Mouse (Mus musculus) lung, embryonic 16.5 days (tissue): ENCODE measurements around the gene Trnau1ap. TPM values are rescaled to one million over a fixed set of nuclear protein-coding genes. Genes with fewer than 3 reads are reported as not detected.

ENCODE experiments used
- ATAC-seq: fragments of 200-750 bp; cut with Nextera tagmentation; 2 replicates; pipeline ENCODE4 v1.8.0; 2017; ENCODE audit warnings: low read depth, mild to moderate bottlenecking, moderate library complexity
- H3K27ac ChIP-seq: fragments of 300-500 bp; sonication (generic); 2 replicates; pipeline ENCODE4 v1.5.1; 2014; ENCODE audit warnings: mild to moderate bottlenecking, control low read depth, low read length
- H3K27me3 ChIP-seq: fragments of 300-500 bp; sonication (generic); 2 replicates; pipeline ENCODE4 v1.6.1; 2014; ENCODE audit warnings: low read depth, low read length, mixed read lengths; ENCODE audit not compliant: control insufficient read depth, insufficient read depth
- H3K36me3 ChIP-seq: fragments of 300-500 bp; sonication (generic); 2 replicates; pipeline ENCODE4 v1.6.1; 2014; ENCODE audit warnings: low read length; ENCODE audit not compliant: control insufficient read depth, insufficient read depth
- H3K4me1 ChIP-seq: fragments of 300-500 bp; sonication (generic); replicated peaks from 2 replicates; pipeline ENCODE4 v1.6.1; 2014; ENCODE audit warnings: low read length, mixed read lengths; ENCODE audit not compliant: control insufficient read depth, insufficient read depth
- H3K4me2 ChIP-seq: fragments of 300-500 bp; sonication (generic); 2 replicates; pipeline ENCODE4 v1.6.1; 2014; ENCODE audit warnings: low read depth, low read length, control low read depth
- H3K4me3 ChIP-seq: fragments of 300-500 bp; sonication (generic); 2 replicates; pipeline ENCODE4 v1.5.1; 2014; ENCODE audit warnings: mild to moderate bottlenecking, low read length, control low read depth
- H3K9ac ChIP-seq: fragments of 300-500 bp; sonication (generic); 2 replicates; pipeline ENCODE4 v1.6.1; 2014; ENCODE audit warnings: low read length, control low read depth
- H3K9me3 ChIP-seq: fragments of 300-500 bp; sonication (generic); 2 replicates; pipeline ENCODE4 v1.6.1; 2016; ENCODE audit warnings: low read length; ENCODE audit not compliant: control insufficient read depth
- WGBS: fragments of 180-500 bp; shearing (Covaris S2); extraction: QIAGEN DNeasy Blood & Tissue Kit; methylation state at CpG from one replicate; pipeline ENCODE4 v1.1.7; 2014; 5-methylcytosine and 5-hydroxymethylcytosine counted together
- polyA plus RNA-seq: library from polyadenylated mRNA; unstranded; fragments of >200 nt; fragmentation: Nextera tagmentation; extraction: Ambion mirVana; gene quantifications from 2 replicates; pipeline ENCODE4 v1.2.1, GENCODE M21; 2015

Gene Trnau1ap
- polyA plus RNA-seq, 1 experiment from 2014 or later, result 67.0 TPM

DNA sequence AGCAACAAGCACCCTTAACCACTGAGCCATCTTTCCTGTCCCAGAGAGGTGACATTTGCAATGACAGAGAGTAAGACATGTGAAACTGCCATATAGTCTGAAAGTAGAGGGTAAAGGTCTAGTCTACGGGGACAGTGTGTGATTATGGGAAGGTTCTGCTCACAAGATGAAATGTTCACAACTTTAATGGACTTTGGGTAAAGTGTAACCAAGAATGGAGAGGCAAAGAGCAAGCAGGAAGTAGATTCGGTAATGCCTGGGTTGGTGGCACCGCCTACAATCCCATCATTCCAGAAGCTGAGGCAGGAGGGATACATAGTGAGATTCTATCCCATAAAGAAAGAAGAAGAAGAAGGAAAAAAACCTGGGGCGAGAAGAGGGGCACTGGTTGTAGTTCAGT is 16.9 kb upstream of the Trnau1ap start:
- H3K27ac ChIP-seq, result no peak overlapping the region
- no peak overlapping the region for H3K4me3 ChIP-seq
- ATAC-seq, result no peak
- no peak overlapping the region for H3K9ac ChIP-seq
- WGBS, result 78% methylated on average over 4 of the region's 4 CpGs
- peaks cover 29% of the 10 kb centered on the region for H3K4me1 ChIP-seq
- peaks cover 9% of the 10 kb centered on the region; the same call in 1 of the 2 replicates for H3K36me3 ChIP-seq
- H3K9me3 ChIP-seq, result no peaks in the 10 kb centered on the region
- H3K4me2 ChIP-seq, result no peak overlapping the region
- H3K27me3 ChIP-seq, result no peaks in the 10 kb centered on the region

DNA sequence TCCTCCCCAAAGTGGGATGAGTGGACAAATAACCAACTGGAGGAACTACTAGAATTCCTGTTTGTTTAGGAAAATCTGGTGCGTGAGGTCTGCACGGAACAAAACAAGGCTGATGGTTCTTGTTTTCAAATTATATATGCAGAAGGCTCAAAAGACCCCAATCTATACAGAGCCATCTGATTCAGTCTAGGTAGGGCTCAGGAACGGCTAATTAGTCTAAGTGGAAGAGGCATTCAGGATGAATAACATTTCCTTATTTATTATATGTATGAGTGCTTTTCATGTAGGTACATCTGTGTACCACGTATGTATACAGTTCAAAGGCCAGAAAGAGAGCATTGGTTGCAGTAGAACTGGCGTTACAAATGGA is 16.5 kb upstream of the Trnau1ap start:
- Histone ChIP-seq H3K9ac (no peak overlapping the region), H3K4me3 (no peak overlapping the region; the same call in 1 of the 2 replicates)
- WGBS, result 37% methylated on average over 5 of the region's 5 CpGs

DNA sequence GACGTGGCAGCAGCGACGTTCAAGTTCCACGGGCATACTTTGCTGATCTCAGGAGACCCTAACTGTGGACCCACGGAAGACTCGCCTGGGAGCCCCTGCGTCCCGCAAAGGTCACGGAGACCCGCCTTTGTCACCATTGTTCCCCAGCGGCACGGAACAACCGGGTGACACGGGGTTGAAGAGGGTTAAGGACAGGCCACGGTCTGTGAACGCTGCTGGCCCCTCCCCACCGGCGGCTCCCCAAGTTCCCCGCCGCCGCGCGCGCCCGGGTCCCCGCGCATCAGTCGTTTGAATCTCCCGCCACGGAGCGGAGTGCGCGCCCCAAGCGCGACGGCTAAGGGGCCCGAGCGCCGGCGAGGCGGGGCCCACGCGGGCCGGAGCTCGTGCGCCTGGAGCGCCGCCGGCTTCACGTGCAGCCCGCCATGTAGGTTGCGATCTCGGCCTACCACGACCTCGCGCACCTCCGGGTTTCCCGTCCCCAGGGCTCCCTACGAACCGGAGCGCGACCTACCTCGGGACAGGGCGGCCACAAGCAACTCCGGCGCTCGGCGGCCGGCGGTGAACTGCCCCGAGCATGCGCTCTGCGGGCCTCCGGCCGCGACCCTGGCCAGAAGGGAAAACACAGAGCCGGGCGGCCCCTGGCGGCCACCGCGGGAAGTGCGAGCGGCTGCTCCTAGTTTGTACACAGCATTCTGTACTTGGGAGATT is 16.0 kb upstream of the Trnau1ap start:
- ATAC-seq, result peak; percentile 93
- peak overlapping the region; percentile 89 for H3K9ac ChIP-seq
- WGBS, result under 1% methylated on average over 68 of the region's 83 CpGs
- peak overlapping the region; percentile 88 for H3K4me3 ChIP-seq
- peaks cover 26% of the 10 kb centered on the region for H3K4me1 ChIP-seq
- H3K27me3 ChIP-seq, result no peaks in the 10 kb centered on the region
- H3K4me2 ChIP-seq, result peak overlapping the region; percentile 89
- no peaks in the 10 kb centered on the region for H3K36me3 ChIP-seq
- no peaks in the 10 kb centered on the region for H3K9me3 ChIP-seq
- peak overlapping the region; percentile 60 for H3K27ac ChIP-seq

More for the DNA sequence above, 16.5 kb upstream of the Trnau1ap start:
- Histone ChIP-seq H3K27me3 (no peaks in the 10 kb centered on the region), H3K4me1 (peaks cover 26% of the 10 kb centered on the region), H3K4me2 (no peak overlapping the region), H3K9me3 (no peaks in the 10 kb centered on the region), H3K36me3 (peaks cover 5% of the 10 kb centered on the region; the same call in 1 of the 2 replicates), H3K27ac (peak overlapping the region; percentile 6; the same call in 1 of the 2 replicates)
- ATAC-seq, result no peak

DNA sequence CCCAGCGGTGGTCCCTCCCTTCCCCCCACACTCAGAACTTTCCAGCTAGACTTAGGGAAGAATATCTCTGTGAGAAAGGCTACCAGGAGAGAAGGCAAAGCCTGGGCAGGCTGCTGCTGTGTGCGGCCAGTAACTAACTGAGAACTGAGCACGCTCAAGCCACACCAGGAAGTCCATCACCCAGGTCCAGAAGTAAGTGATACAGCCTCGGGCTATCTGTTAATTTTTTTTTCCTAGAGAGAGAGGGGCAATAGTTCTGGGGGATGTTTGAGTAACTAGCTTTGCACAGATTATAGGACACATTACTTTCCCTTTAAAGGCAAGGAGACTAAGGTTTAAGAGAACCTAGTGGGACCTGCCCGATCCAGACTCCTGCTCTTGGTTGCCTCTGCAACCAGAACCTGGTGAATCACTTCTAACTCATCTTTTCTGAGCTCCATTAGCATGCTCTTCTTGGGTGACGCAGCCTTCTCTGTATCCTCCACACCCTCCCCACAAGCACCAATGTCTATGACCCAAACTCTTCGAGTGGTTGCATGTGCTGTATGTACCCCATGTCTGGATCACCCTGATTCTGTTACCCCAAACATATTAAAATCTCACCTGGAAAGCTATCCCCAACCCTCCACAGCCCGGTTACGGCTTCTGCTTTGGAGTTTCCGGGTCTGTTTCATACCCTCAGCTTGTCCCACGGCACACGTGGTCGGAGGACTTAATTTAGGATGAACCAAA is 15.2 kb upstream of the Trnau1ap start:
- Histone ChIP-seq H3K4me1 (peaks cover 26% of the 10 kb centered on the region), H3K4me3 (peak overlapping the region; percentile 88), H3K9ac (peak overlapping the region; percentile 89), H3K36me3 (peaks cover 2% of the 10 kb centered on the region; the same call in 1 of the 2 replicates), H3K9me3 (no peaks in the 10 kb centered on the region), H3K27ac (no peak overlapping the region), H3K4me2 (peak overlapping the region; percentile 89), H3K27me3 (no peaks in the 10 kb centered on the region)
- 3% methylated on average over 13 of the region's 13 CpGs for WGBS
- ATAC-seq, result 0 out of 2 replicates have a peak, but pooled peaks have one; percentile 13

DNA sequence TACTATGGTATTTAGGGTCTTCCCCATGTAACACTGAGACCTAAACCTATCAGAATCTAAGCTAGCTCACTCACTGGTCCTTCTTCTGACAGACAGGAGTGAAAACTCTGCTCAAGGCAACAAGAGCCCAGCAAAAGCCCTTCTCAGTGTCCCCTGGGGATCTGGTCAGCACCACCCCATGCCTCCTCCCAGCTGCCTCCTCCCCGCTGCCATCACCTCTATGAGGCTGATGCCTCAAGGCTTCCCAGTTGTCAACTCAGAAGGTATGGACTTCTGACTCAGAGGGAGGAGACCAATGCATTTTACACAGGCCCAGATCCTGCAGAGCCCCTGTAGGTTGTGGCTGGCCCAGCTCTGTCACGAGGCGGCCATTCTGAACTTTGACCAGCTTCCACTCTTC is 12.1 kb upstream of the Trnau1ap start:
- Histone ChIP-seq H3K4me1 (peaks cover 26% of the 10 kb centered on the region), H3K4me3 (no peak overlapping the region), H3K4me2 (no peak overlapping the region), H3K27ac (no peak overlapping the region), H3K36me3 (peaks cover 26% of the 10 kb centered on the region), H3K9ac (no peak overlapping the region), H3K27me3 (no peaks in the 10 kb centered on the region), H3K9me3 (no peaks in the 10 kb centered on the region)
- 90% methylated on average over 3 of the region's 3 CpGs for WGBS
- no peak for ATAC-seq

DNA sequence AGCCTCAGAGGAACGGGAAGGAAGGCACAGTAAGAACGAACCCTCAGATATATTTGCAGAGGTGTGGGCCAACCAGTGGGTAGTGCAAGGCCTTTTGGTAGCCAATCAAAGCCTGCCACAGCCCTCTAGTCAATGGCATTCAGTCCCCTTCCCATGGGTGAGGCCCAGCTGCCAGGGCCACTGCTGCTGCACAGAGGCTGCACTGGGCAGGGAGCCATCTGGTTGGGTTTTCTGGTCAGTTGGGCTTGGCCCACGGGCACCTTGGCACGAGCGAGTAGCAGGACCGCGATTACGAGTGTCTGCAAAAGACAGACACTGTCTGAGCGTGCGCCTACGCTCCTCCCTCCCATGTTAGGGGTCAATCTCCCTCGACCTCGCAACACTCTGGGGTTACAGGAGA is 9.6 kb upstream of the Trnau1ap start:
- H3K27me3 ChIP-seq, result no peaks in the 10 kb centered on the region
- H3K9ac ChIP-seq, result no peak overlapping the region
- H3K27ac ChIP-seq, result no peak overlapping the region
- peaks cover 44% of the 10 kb centered on the region for H3K36me3 ChIP-seq
- no peak overlapping the region for H3K4me2 ChIP-seq
- peaks cover 13% of the 10 kb centered on the region for H3K4me1 ChIP-seq
- WGBS, result 88% methylated on average over 13 of the region's 13 CpGs
- no peaks in the 10 kb centered on the region for H3K9me3 ChIP-seq
- H3K4me3 ChIP-seq, result no peak overlapping the region
- ATAC-seq, result no peak

DNA sequence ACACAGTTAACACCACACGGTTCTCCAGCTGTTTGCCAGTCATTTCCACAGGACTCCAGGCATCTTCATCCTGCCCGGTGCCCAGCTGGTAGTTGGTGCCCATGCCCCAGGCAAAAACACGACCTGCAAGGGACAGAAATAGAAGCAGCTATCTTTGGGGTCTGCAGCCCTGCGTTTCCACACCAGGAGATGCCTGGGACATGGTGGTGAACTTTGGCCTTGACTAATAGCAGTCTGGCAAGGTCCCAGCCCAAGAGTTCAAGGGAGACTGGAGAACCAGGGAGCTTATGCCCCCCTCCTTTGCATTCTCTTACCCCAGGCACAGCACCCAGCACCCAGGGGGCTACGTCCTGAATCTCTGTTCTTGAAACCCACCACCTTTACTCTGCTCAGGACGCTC is 3.5 kb upstream of the Trnau1ap start:
- no peak overlapping the region for H3K9ac ChIP-seq
- H3K36me3 ChIP-seq, result peaks cover 39% of the 10 kb centered on the region

DNA sequence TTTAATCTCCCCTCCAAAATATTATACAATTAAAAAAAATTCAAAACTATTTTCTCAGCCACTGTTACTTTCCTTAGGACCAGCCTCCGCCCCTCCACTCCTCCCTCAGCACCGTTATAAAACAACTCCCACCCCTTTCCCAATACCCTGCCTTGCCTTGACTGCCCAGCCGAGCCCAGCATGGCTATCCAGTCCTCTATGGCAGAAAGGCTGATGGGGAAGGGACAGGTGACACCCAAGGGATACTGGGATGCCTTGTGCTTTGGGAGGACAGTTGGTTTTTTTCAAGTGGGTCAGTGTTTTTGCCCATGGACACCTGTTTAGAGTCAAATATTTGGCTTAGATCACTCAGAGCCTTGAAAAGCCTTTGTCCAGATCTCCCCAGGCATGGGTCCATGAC is 2.6 kb upstream of the Trnau1ap start:
- Histone ChIP-seq H3K9me3 (no peaks in the 10 kb centered on the region), H3K27me3 (no peaks in the 10 kb centered on the region), H3K4me2 (no peak overlapping the region), H3K4me1 (peaks cover 7% of the 10 kb centered on the region), H3K4me3 (no peak overlapping the region), H3K9ac (no peak overlapping the region), H3K36me3 (peaks cover 32% of the 10 kb centered on the region), H3K27ac (no peak overlapping the region)
- WGBS, result 82% methylated on average over 3 of the region's 3 CpGs
- no peak for ATAC-seq

More for the DNA sequence above, 3.5 kb upstream of the Trnau1ap start:
- H3K4me1 ChIP-seq, result peaks cover 7% of the 10 kb centered on the region
- ATAC-seq, result no peak
- no peaks in the 10 kb centered on the region for H3K27me3 ChIP-seq
- H3K4me3 ChIP-seq, result no peak overlapping the region
- H3K27ac ChIP-seq, result no peak overlapping the region
- WGBS, result 85% methylated on average over 6 of the region's 6 CpGs
- H3K9me3 ChIP-seq, result no peaks in the 10 kb centered on the region
- H3K4me2 ChIP-seq, result no peak overlapping the region

DNA sequence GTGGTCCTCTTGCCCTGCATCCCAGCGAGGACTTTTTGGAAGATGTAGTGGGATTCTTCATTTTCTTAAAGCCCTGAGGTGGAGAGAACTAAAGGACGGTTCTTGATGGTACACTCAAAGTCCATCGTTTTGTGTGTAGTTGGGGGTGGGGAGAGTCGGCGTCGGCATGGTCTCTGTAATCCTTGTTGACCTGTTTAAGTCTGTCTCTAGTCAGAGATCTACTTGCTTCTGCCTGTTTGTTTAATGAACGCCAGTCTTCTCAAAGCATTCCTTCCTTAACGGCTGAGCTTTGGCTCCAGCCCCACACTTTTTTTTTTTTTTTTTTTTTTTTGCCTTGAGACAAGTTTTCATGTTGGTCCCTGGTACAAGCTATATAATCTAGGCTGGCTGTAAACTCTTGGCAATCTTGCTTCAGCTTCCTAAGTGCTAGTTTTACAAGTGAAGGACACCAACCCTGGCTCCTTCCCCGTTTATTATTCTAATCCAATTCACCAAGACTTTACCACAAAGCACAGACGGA is 557 bp upstream of the Trnau1ap start:
- peak overlapping the region; percentile 68 for H3K4me2 ChIP-seq
- H3K4me1 ChIP-seq, result peaks cover 7% of the 10 kb centered on the region
- peak overlapping the region; percentile 94 for H3K9ac ChIP-seq
- peak overlapping the region; percentile 88 for H3K4me3 ChIP-seq
- H3K27me3 ChIP-seq, result no peaks in the 10 kb centered on the region
- H3K9me3 ChIP-seq, result no peaks in the 10 kb centered on the region
- WGBS, result 6% methylated on average over 10 of the region's 10 CpGs
- peak overlapping the region; percentile 96 for H3K27ac ChIP-seq
- H3K36me3 ChIP-seq, result peaks cover 20% of the 10 kb centered on the region
- ATAC-seq, result peak; percentile 13; the same call in 1 of the 2 replicates
